Mouse (Mus musculus) erythroblast, embryonic 14.5 days (primary cell): ENCODE measurements around the gene Fam227a.

ENCODE experiments used
- GATA1 ChIP-seq: IDR thresholded peaks from 2 replicates; pipeline ENCODE4 v1.6.1; 2012; ENCODE audit warnings: low read length, inconsistent platforms, mixed read lengths
- TAL1 ChIP-seq: IDR thresholded peaks from 3 replicates; pipeline ENCODE4 v1.6.1; 2012; ENCODE audit warnings: low read length, inconsistent platforms, mixed read lengths

DNA sequence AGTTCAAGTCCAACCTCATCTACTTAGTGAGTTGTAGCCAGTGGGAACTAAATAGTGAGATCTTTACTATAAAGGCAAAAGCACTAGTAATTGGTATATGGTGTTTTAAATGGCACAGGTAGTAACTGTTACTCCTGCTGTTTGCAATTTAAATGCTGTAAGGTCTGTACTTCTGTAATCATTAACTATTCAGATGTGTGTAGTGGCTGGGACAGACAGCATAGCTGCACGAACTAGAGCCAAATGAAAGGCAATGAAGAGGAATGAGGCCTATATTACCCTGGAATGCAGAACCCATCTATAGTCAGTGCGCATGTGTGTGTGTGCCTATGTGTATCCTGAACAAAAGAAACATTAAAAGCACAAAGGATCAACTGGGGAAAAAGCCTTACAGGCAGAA lies 19.2 kb upstream of the Fam227a start:
- TF ChIP-seq GATA1 (no peak), TAL1 (no peak)
